Mouse (Mus musculus) gastrocnemius, postnatal 14 days (tissue): ENCODE data around the gene Myo18a. TPM values are rescaled to one million over a fixed set of nuclear protein-coding genes. Genes with fewer than 3 reads are reported as not detected.

Experiments
- DNase-seq: peaks from one replicate; pipeline ENCODE4 v3.0.0; 2021; ENCODE audit warnings: mixed read lengths
- intact Hi-C: fragments of 180-260 bp; cut with DNase I; formaldehyde crosslinking; loops from one replicate; pipeline ENCODE4 v1.15.1; 2025; ENCODE audit warnings: low total_unique reads
- total RNA-seq, 2 experiments: library from RNA; stranded (reverse); gene quantifications; 2 replicates each; pipeline ENCODE4 v1.2.3; 2021

Gene Myo18a
- total RNA-seq, 2 experiments from 2014 or later: 307 to 323 TPM

DNA sequence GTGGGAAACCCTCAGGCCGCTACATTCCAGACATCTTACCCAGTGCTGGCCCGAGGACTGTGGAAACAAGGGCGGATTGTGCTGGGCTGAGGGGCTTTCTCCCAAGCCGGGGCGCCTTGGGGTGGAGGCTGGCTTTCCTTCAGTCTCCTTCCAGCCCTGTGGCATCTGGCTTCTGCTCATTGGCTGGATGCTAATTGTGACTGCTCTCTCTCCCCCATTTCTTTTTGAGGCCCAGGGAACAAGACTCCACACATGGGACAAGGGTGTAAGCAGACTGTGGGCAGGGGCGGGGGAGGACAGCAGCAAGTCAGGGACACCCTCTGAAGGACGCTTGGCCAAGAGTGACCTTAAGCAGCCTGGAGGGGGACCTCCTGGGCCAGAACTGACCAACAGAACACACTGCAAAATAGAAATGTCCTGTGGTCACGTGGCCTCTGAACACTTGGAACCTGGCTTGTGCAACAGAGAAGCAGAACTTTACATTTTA is 28.2 kb downstream of the Myo18a start:
- no peak for DNase-seq
- intact Hi-C loops: no loop called here

DNA sequence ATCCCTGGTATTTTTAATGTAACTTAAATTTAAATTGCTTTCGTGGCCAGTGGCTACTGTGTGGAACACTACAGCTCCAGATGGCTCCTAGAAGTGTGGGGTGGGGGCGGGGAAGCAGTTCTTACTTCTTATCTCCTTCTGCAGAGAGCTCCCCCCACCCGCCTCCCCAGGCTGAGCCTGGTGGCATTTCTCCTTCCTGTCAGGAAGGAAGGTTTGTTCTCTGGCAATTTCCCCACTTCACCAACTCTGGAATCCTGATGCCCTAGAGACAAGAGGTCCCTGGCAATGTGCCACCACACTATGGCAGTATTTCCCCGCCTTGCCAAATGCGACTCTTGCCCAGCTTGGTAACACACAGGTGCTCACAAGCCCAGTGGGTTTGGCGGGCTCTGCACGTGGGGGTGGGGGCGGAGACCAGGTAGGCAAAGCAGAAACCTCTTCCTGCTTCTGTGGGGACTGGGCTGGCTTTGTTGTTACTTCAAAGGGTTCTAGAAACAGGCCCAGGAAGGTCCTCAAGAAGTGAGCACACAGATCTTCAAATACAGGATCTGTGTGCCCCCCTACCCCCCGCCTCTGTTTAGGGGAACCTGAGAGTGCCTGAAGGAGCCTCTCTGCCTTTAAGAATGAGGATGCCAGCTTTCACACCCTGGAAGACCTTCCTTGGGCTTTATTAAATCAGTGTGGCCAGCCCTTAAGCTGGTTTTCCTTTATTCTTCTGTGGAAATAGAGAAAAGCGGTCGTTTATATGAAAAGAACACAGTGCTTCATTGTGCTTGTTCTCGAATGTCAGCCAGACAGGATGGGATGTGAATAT is 28.9 kb downstream of the Myo18a start:
- intact Hi-C loops: no loop called here

DNA sequence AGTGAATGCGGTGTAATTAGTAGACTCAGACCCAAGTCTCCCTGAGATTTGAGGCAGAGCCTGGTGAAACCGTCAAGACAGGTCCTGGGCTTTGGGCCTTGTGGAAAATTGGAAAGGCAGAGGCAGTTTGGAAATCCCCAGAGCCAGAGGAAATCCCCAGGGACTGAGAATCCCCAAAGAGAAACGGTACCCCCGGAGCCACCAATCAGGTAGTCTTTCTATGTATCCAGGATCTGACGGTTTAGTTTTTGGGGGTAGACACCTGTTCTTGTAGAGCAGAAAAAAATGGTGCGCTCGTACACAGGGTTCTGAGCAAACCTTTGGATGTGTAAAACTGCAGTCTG is 29.5 kb downstream of the Myo18a start:
- DNase-seq: no peak

More for the DNA sequence above, 28.9 kb downstream of the Myo18a start:
- no peak for DNase-seq

DNA sequence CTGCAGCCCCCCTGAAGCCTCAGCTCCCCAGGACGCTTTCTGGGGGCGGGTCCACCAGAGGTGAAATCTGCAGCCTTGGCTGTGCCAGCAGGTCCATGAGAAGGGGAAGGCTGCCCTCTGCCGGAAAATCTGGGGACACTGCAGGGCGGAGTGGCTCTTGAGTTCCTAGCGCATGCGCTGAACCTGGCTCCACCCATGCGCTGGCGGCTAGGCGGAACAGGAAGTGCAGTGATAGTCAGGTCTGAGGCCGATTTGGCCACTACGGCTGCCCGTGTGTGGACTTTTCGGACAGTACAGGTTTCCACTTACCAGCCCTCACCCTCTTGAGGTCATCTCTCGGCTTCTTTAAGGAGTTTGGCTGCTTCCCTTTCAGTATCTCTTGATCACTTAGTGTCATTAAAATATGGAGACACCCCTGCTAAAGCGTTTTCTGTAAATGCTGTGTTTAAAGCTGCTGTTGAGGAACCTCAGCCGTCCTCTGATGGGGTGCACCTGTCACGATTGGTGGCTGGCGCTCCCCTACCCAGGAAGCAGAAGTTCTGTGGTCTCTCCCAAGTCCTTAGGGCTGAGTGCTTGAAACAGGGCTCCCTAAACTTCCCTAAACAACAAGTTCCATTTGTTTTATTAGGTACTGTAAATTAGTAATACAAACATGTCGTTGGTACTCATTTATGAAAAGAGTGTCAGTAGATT is 30.3 kb downstream of the Myo18a start:
- intact Hi-C loops: no loop called here
- DNase-seq: peak; percentile 96

More for the DNA sequence above, 29.5 kb downstream of the Myo18a start:
- intact Hi-C loops: no loop called here

DNA sequence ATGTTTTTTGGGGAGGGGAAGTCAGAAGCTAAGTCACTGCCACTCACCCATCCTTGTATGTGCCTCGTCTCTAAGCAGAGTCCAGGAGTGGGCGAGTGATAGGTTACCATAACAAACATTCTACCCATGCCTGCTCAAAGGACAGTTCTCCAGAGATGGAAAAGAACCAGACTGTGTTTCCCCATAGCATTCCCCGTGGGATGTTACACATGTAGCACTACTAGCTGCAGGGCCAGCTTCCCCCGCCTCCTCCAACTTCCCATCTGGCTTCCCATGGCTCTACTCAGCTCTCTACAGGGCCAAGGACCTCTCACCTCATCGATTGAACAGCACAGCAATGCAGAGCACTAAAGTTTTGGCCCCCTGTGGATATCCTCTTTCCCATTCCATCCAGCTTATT is 32.2 kb downstream of the Myo18a start:
- DNase-seq: no peak
- intact Hi-C loops: no loop called here

DNA sequence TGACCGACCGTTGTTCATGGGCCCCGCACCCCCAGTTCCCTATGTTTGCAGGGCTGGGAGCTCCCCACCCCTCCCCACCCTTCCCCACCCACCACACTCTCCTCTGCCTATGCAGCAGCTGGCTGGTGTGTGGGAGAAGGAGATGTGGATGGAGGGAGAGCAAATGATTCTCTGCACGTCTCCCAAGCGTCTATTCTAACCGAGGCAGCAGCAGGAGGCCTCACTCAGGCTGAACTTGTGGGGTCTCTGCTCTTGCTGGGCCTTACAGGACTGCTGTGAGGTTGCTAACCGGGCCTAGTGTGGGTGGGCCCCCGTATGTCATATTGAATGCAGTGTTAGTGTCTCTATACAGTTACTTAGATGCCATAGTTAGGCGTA is 37.4 kb downstream of the Myo18a start:
- intact Hi-C loops: no loop called here
- no peak for DNase-seq

DNA sequence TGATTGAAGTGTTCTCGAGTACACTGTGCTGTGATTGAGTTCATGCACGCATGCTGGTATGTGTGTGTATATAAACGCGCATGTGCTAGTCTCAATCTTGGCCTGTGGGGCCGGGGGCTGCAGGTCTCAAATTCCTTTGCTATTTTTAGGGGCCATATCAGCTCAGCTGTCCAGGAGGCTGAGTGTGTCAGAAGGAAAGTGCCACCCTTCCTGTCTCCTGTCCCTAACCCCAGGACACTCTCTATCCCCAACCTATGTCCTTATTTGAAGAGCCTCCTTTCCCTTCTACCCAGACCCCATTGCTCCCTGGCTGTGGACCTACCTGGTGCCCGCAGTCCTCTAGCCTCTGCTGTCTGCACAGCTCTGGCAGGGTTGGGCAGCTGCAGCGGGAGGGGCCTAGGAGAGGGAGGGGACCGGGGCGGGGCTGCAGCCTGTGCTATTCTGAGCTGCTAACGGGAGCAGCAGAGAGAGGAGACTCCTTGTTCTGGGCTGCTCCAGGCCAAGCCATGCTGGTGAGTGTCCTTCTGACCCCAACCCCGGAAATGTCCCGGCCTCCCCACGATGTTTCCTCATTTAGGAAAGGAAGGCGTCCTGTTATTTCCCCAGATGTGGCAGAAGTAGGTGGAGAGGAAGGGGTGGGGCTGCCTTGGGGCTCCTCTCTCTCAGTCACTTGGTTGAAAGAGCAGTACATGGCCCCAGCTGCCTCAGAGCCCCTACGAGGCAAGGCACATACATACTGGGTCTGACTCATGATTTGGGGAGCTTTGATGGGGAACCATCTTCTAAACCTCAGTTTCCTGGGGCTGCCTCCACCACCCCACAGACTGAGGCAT is 38.0 kb downstream of the Myo18a start:
- intact Hi-C loops: no loop called here

DNA sequence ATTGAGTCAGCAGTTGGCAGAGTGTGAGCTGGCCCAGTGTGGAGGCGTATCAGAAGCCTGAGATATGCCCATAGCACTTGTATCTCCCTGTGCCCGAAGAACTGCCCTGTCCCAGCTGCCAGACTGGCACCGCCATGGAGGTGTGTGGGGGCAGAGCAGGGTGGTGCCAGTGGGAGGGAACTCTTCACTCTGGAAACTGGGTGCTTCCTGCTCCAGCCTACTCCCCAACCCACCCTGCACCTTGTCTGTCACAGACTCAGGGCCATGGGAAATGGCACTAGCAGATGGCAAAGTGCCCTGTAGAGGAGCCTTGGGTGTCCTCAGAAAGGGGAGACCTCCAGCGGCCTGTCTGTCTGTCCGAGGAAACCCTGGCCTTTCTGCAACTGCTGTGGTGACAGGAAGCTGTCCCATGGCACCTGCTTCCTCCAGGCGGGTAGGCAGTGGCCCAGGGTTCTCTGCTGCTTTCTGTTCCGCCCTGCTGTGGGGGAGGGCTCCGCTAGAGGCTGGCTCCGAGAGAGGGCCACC is 39.4 kb downstream of the Myo18a start:
- intact Hi-C loops: no loop called here

More for the DNA sequence above, 38.0 kb downstream of the Myo18a start:
- peak; percentile 87 for DNase-seq

DNA sequence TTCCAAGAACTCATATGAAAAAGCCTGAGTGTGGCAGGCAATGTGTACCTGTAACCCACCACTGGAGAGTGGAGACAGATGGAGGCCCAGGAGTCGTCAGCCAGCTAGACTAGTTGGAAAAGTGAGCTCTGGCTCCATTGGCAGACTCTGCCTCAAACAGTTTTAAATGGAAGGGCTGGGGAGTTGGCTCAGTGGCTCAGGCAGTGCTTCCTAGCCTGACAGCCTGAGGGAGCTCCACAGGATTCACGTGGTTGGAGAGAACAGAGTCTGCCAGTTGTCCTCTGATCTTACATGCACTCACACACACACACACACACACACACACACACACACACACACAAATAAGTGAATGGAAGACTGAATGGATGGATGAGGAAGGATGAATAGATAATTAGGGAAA is 43.2 kb downstream of the Myo18a start:
- DNase-seq: peak; percentile 41
- intact Hi-C loops: no loop called here

More for the DNA sequence above, 39.4 kb downstream of the Myo18a start:
- peak; percentile 65 for DNase-seq

DNA sequence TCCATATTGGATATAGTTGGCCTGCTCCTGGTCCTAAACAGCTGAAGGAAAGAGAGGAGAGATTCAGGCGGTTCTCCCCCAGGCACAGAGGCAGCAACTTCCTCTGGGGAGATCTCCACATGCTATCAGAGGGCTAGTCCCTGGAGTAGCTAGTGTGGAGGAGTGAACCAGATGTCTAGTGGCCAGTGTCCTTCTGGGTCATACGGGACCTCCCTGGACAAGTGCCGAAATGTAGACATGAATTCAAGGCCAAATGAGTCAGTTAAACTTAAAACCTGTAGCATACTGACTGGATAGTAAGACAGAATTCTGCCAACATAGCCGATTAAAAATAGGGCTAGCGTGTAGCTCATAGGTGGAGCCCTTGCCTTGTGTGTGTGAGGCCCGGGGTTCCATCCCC is 43.8 kb downstream of the Myo18a start:
- intact Hi-C loops: no loop called here
- no peak for DNase-seq

DNA sequence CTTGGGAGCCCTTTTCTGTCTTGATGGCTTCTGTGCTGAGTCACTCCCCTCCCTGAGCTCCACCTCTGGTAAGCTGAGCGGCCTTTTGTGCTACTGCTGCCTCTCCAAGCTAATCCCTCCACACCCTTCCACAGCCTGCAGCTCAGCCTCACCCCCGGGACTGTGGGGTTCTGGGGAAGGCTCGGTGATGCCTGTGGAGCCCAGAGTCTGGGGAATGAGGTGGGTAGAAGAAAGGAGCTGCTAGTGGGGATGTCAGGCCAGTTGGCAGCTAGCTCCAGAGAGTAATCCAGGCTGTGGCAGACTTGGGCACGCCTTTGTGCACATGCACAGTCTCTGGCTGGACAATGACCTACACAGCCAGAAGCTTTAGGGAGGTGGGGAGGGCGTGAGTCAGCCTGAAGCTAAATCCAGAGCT is 45.0 kb downstream of the Myo18a start:
- intact Hi-C loops: no loop called here
- DNase-seq: peak; percentile 57

DNA sequence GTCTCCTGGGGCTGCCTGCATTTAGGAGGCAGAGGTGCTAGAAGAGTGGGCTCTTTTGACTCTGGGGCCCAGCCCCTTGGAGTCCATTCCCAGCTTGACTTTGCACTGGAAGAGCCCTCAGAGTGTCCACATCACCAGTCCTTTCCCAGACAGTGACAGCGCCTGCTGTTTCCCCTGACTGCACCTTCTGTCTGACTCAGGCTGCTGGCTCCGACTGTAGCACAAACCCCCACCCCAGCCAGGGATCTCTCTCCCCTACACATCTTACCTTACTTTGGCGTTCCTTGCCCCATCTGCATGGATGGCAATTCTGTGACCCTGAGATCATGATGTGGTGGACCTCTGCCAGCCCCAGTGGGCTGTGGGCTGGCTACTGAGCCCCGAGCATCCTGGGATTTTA is 46.2 kb downstream of the Myo18a start:
- intact Hi-C loops: no loop called here

DNA sequence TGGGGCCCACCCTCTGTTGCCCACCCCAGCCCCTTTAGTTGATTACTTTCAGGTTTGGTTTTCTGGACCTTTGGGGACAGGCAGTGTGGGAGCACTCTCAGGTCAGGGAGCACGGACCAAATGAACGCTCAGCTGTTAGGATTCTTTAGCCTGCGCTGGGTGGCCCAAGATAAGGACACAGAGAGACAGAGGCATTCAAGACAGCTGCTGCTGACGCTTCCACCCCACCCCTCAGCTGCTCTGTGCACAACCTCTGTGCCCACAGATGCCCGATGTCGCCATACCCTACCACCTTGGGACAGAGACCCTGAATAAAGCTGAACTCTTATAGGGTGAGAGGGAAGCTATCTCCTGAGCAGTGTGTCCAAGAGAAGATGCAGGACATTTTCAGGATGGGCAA is 47.0 kb downstream of the Myo18a start:
- intact Hi-C loops: no loop called here
- DNase-seq: no peak

More for the DNA sequence above, 46.2 kb downstream of the Myo18a start:
- no peak for DNase-seq

DNA sequence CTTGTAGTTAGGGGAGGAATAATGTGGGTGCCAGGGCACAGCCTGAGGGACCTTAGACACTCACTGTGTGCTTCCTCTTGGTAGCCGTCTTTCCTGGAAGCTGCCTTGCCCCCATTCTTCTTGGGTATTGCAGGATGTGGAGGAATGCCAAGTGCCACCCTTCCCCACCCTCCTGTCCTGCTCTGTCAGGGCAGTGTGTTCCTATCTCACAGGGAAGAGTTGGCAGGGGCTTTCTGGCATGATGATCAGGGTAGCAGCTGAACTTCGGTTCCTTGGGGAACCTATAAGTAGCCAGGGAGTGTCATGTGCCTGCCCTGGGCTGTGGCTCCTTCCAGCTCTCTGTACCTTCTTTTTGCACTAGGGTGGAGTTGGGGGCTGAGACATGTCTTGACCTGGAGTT is 50.9 kb downstream of the Myo18a start:
- intact Hi-C loops: loop anchor here (2.0 kb wide), 1 partner anchor 51 kb away; the partner anchor contains the start of gene Myo18a
- DNase-seq: peak; percentile 45

DNA sequence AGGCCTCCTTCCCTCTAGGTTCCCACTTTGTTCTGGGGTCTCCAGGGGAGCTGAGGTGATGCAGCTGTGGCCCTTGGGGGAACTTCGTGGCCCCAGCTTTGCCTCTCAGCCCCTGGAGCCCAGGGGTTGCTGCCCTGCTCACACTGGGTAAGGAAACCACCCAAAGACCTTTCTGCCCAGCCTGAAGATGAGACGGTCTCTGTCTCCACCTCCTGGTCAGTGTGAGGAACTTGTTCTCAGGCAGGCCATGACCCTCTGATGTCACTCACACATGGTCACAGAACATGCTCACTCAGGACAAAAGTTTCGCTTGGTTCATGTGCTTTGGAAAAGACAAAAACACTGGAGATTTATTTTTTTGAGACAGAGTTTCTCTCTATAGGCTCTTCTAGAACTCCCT is 53.0 kb downstream of the Myo18a start:
- DNase-seq: peak; percentile 76
- intact Hi-C loops: no loop called here

DNA sequence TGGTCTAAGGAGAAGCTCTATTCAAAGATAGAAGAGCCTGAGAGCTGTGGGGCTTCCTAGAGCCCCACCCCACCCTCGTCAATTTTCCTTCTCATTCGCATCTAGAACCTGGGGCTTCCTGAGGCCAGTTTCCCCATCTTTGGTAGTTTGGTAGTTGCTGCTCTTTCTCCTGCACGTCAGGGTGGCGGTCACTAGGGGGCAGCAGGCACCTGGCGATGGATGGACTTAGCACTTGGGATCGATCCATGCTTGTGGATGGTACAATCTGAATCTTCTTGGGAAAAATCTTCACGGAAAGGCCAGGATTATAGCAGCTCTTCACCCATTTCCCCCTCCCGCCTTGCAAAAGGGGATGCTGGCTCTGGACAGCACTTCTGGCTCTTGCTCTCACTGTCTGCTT is 58.6 kb downstream of the Myo18a start:
- DNase-seq: peak; percentile 52
- intact Hi-C loops: no loop called here

DNA sequence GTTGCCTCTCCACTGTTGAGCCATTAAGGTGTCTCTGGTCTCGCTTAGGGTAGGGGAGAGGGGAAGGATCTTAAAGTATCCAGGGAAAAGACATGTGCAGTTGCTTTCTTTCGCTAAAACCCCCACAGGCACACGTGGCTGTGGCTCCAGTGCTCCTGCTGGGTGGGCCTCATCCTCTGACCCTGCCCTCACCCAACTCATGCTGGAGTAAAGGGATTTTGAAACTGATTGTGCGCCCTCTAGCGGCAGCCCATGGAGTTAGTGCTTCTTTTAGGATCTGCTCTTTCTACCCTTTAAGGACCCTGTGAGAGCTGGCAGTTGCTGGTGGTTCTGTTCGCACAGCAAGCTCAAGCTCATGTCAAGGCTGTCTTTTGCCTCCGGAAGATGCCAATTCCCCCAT is 59.7 kb downstream of the Myo18a start:
- DNase-seq: peak; percentile 40
- intact Hi-C loops: no loop called here

DNA sequence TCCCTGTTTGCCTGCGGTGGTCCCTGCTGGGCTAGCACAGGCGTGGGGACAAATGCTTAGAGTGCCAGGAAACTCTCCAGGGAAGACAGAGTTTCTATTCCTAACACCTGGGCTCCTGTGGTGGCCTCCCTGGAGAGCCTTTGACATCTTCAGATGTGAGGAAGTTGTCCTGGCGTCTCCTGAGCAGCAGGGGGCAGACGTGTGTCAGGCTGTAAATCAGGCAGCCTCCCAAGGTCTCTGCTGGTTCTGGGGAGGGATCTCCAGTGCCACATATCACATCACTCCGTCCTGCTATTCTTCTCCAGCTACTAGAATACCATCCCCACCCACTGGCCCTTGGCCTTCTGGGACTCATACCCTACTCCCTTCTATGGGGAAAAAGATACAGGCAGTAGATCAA is 62.8 kb downstream of the Myo18a start:
- intact Hi-C loops: loop anchor here (5.0 kb wide), 1 partner anchor 141 kb away; no protein-coding TSS in a partner anchor
- peak; percentile 69 for DNase-seq

DNA sequence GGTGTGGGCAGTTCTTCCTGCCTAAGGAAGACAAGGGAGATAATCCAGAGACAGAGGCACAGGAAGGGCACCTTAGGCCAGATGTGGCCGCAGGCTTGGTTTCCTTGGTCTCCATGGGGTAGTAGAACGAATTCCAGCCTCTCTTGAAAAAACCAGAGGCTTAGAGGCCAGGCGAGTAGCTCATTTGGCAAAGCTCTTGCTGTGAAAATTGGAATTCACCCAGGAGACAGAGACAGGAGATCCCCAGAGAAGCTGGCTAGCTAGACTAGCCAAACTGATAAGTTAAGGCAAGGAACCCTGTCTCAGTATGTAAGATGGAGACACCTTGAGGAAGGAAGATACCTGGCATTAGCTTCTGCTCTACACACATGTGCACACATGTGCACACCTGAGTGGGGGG is 63.3 kb downstream of the Myo18a start:
- intact Hi-C loops: loop anchor here (5.0 kb wide), 1 partner anchor 141 kb away; no protein-coding TSS in a partner anchor
- DNase-seq: no peak
